Mouse (Mus musculus): ENCODE results near the gene Dedd2. TPM values are rescaled to one million over a fixed set of nuclear protein-coding genes. Genes with fewer than 3 reads are reported as not detected.

Gene Dedd2
- polyA plus RNA-seq, 1 experiment from 2014 or later: 12.2 TPM

GRCm38 (mm10) chr7:25243361-25243760 lies 22.9 kb upstream of the Dedd2 start:
- Histone ChIP-seq H3K4me3 (no peak overlapping the region), H3K4me1 (peaks cover 45% of the 10 kb centered on the region), H3K9me3 (no peaks in the 10 kb centered on the region), H3K9ac (replicated peaks) (0 out of 2 replicates have a peak overlapping the region, but pooled peaks have one; percentile 7), H3K36me3 (peaks cover 26% of the 10 kb centered on the region), H3K4me2 (replicated peaks) (no peak overlapping the region), H3K27ac (replicated peaks) (no peak overlapping the region), H3K27me3 (no peaks in the 10 kb centered on the region)
- no peak for ATAC-seq (ENCODE audit: low FRiP score, low read depth)
- WGBS: 91% methylated on average over 4 of the region's 4 CpGs

- no peak overlapping the region for H3K4me2 ChIP-seq (replicated peaks)
- 0 out of 2 replicates have a peak overlapping the region, but pooled peaks have one; percentile 10 for H3K27ac ChIP-seq (replicated peaks)
- no peaks in the 10 kb centered on the region for H3K27me3 ChIP-seq
- no peak overlapping the region for H3K4me3 ChIP-seq
- H3K9ac ChIP-seq (replicated peaks): no peak overlapping the region
- no peak for ATAC-seq (ENCODE audit: low FRiP score, low read depth)
- H3K4me1 ChIP-seq: peaks cover 31% of the 10 kb centered on the region
- no peaks in the 10 kb centered on the region for H3K9me3 ChIP-seq
- 32% methylated on average over 2 of the region's 2 CpGs for WGBS
- peaks cover 26% of the 10 kb centered on the region for H3K36me3 ChIP-seq
These were observed 20.6 kb upstream of the Dedd2 start for GRCm38 (mm10) chr7:25241062-25241461.

- H3K4me1 ChIP-seq: peaks cover 31% of the 10 kb centered on the region
- H3K27me3 ChIP-seq: no peaks in the 10 kb centered on the region
- H3K27ac ChIP-seq (replicated peaks): no peak overlapping the region
- H3K36me3 ChIP-seq: peaks cover 22% of the 10 kb centered on the region
- no peak overlapping the region for H3K4me2 ChIP-seq (replicated peaks)
- no peaks in the 10 kb centered on the region for H3K9me3 ChIP-seq
- no peak overlapping the region for H3K4me3 ChIP-seq
- WGBS: 57% methylated on average over 7 of the region's 7 CpGs
- 0 out of 2 replicates have a peak overlapping the region, but pooled peaks have one; percentile 6 for H3K9ac ChIP-seq (replicated peaks)
- ATAC-seq (ENCODE audit: low FRiP score, low read depth): no peak
These were observed 20.2 kb upstream of the Dedd2 start for GRCm38 (mm10) chr7:25240631-25241030.

GRCm38 (mm10) chr7:25238829-25239623 lies 18.6 kb upstream of the Dedd2 start:
- peak; percentile 35 for ATAC-seq (ENCODE audit: low FRiP score, low read depth)
- WGBS: 4% methylated on average over 30 of the region's 30 CpGs
- Histone ChIP-seq H3K4me1 (peaks cover 42% of the 10 kb centered on the region), H3K27ac (replicated peaks) (peak overlapping the region; percentile 79), H3K27me3 (no peaks in the 10 kb centered on the region), H3K4me2 (replicated peaks) (peak overlapping the region; percentile 74), H3K36me3 (peaks cover 22% of the 10 kb centered on the region), H3K9me3 (no peaks in the 10 kb centered on the region), H3K9ac (replicated peaks) (peak overlapping the region; percentile 41; the same call in 1 of the 2 replicates), H3K4me3 (peak overlapping the region; percentile 96)

- under 1% methylated on average over 23 of the region's 23 CpGs for WGBS
- no peaks in the 10 kb centered on the region for H3K9me3 ChIP-seq
- peaks cover 31% of the 10 kb centered on the region for H3K36me3 ChIP-seq
- peak overlapping the region; percentile 79 for H3K27ac ChIP-seq (replicated peaks)
- H3K27me3 ChIP-seq: no peaks in the 10 kb centered on the region
- peak overlapping the region; percentile 74 for H3K4me2 ChIP-seq (replicated peaks)
- H3K4me1 ChIP-seq: peaks cover 42% of the 10 kb centered on the region
- peak overlapping the region; percentile 96 for H3K4me3 ChIP-seq
- H3K9ac ChIP-seq (replicated peaks): peak overlapping the region; percentile 99
- ATAC-seq (ENCODE audit: low FRiP score, low read depth): peak; percentile 91
These were observed 17.7 kb upstream of the Dedd2 start for GRCm38 (mm10) chr7:25238015-25238706.

- H3K36me3 ChIP-seq: peaks cover 32% of the 10 kb centered on the region
- peak within 1 kb of the TSS; percentile 99 for H3K9ac ChIP-seq (replicated peaks)
- ATAC-seq (ENCODE audit: low FRiP score, low read depth): peak; percentile 88
- under 1% methylated on average over 75 of the region's 76 CpGs for WGBS
- peak within 1 kb of the TSS; percentile 96 for H3K4me3 ChIP-seq
- H3K9me3 ChIP-seq: no peaks in the 10 kb centered on the region
- peak within 1 kb of the TSS; percentile 79 for H3K27ac ChIP-seq (replicated peaks)
- H3K4me2 ChIP-seq (replicated peaks): peak within 1 kb of the TSS; percentile 74
- H3K27me3 ChIP-seq: no peaks in the 10 kb centered on the region
- H3K4me1 ChIP-seq: peaks cover 42% of the 10 kb centered on the region
These were observed 17.0 kb upstream of the Dedd2 start, which contains the start of gene Gsk3a for GRCm38 (mm10) chr7:25237249-25238014. Gene Gsk3a, minus strand, starts transcription at chr7:25237851.

- ATAC-seq (ENCODE audit: low FRiP score, low read depth): no peak
- 88% methylated on average over 5 of the region's 5 CpGs for WGBS
- Histone ChIP-seq H3K9me3 (no peaks in the 10 kb centered on the region), H3K4me3 (no peak overlapping the region), H3K27me3 (no peaks in the 10 kb centered on the region), H3K9ac (replicated peaks) (peak overlapping the region; percentile 99; the same call in 1 of the 2 replicates), H3K4me2 (replicated peaks) (0 out of 2 replicates have a peak overlapping the region, but pooled peaks have one; percentile 74), H3K36me3 (peaks cover 50% of the 10 kb centered on the region), H3K4me1 (peaks cover 38% of the 10 kb centered on the region), H3K27ac (replicated peaks) (no peak overlapping the region)
These were observed 15.1 kb upstream of the Dedd2 start for GRCm38 (mm10) chr7:25235526-25235925.

- no peaks in the 10 kb centered on the region for H3K9me3 ChIP-seq
- H3K27me3 ChIP-seq: no peaks in the 10 kb centered on the region
- no peak overlapping the region for H3K27ac ChIP-seq (replicated peaks)
- H3K9ac ChIP-seq (replicated peaks): no peak overlapping the region
- H3K36me3 ChIP-seq: peaks cover 75% of the 10 kb centered on the region
- H3K4me3 ChIP-seq: no peak overlapping the region
- H3K4me2 ChIP-seq (replicated peaks): no peak overlapping the region
- peaks cover 25% of the 10 kb centered on the region for H3K4me1 ChIP-seq
- no peak for ATAC-seq (ENCODE audit: low FRiP score, low read depth)
- 84% methylated on average over 2 of the region's 2 CpGs for WGBS
These were observed 12.6 kb upstream of the Dedd2 start for GRCm38 (mm10) chr7:25233061-25233460.

GRCm38 (mm10) chr7:25232101-25232648 lies 11.8 kb upstream of the Dedd2 start:
- Histone ChIP-seq H3K27ac (replicated peaks) (no peak overlapping the region), H3K4me2 (replicated peaks) (no peak overlapping the region), H3K4me3 (no peak overlapping the region), H3K9me3 (no peaks in the 10 kb centered on the region), H3K27me3 (no peaks in the 10 kb centered on the region), H3K9ac (replicated peaks) (no peak overlapping the region), H3K36me3 (peaks cover 84% of the 10 kb centered on the region), H3K4me1 (peaks cover 25% of the 10 kb centered on the region)
- ATAC-seq (ENCODE audit: low FRiP score, low read depth): no peak
- 66% methylated on average over 5 of the region's 5 CpGs for WGBS

GRCm38 (mm10) chr7:25230690-25231285 lies 10.4 kb upstream of the Dedd2 start:
- Histone ChIP-seq H3K4me3 (no peak overlapping the region), H3K4me1 (peaks cover 14% of the 10 kb centered on the region), H3K27me3 (no peaks in the 10 kb centered on the region), H3K9me3 (no peaks in the 10 kb centered on the region), H3K36me3 (peaks cover 98% of the 10 kb centered on the region), H3K9ac (replicated peaks) (no peak overlapping the region), H3K27ac (replicated peaks) (no peak overlapping the region), H3K4me2 (replicated peaks) (no peak overlapping the region)
- no peak for ATAC-seq (ENCODE audit: low FRiP score, low read depth)
- 92% methylated on average over 9 of the region's 9 CpGs for WGBS
